Mouse (Mus musculus): ENCODE measurements around the gene Snd1.

The Snd1 gene

DNA sequence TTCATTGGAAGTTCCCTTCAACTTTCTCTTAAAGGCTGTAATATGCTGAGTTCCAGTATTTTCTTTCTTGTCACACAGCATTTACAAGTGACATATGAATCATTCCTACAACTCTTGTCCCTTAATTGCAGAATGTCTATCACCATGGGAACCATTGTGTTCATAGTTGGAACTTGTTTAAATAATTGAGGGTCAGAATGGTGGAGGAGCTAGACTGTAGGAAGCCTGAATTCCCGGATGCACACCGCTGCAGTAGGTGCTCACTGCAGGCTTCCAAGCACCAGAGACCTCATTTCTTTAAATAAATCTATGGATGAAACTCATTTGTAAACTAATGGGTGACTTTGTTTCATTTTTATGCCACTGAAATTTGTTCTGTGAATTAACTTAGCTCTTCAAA lies 154.9 kb downstream of the Snd1 start:
- no peak for DNase-seq (ENCODE audit: low read depth in 1 of 2, low spot score in 2 of 2)

DNA sequence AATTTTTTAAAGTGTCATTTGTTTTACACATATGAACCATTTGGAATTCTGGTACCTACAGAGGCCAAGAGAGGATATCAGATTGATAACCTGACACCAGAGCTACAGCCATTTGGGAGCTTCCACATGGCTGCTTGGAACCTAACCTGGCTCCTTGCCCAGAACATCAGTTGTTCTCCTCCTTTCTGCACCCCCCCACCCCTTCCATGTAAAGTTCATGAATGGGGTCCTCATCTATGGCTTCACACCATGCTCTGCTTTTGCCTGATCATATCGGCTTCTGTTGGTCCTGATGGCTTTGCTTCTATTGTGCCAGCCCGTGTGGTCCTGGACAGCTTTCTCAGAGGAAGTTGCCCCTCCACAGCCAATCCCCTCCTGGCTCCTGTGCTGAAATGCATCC lies 156.0 kb downstream of the Snd1 start:
- DNase-seq (ENCODE audit: low read depth in 1 of 2, low spot score in 2 of 2), result no peak

DNA sequence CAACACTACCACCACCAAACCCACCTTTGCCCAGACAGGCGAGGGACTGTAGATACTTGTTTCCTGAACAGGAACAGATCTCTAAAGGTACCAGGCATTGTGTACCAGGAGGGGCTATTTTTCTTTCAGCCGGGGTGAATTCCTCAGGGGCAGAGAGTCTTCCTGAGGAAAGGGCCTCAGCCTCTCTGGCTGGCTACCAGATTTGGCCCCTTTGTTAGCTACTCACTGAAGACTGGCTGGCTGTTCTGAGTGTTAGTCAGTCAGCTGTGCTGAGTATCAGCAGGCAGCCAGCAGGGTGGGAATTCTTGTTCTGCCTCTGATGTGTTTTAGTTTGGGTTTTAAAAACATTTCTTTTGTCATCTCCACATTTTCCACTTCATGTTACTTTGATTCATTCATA lies 158.2 kb downstream of the Snd1 start:
- DNase-seq (ENCODE audit: low read depth in 1 of 2, low spot score in 2 of 2), result no peak

DNA sequence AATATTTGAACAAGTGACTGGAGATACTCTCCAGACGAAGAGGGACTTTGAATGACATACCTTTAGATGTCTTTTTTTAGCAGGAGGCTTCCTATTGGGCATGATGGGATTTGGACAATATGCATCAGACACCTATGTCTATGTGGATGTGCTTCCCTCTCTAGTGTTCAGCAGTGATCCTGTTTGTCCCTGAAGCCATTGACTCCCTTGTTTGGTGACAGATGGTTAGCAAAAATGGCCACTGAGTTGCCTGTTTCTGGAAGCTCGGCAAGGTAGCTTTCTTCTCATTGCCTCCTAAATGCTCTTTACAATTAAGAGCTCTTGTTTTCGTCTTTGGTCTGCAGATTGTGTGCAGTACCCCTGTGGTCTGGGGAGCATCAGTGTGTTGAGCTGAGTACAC lies 158.7 kb downstream of the Snd1 start:
- DNase-seq (ENCODE audit: low read depth in 1 of 2, low spot score in 2 of 2), result no peak

DNA sequence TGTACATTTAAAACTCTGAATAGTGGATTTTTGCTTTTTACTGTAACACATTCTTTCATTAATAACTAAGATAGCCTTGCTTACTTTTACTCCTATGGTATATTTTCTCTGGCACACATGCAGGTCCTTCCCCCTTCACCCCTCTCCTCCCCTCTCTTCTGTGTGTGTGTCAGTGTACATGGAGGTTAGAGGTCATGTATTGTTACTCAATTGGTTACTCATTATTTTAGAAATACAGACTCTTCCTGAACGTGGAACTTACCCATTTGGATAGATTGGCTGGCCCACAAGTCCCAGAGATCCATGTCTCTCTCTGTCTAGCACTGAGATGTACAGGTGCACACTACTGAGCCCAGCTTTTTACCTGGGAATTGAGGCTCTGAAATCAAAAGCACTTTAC lies 160.2 kb downstream of the Snd1 start:
- DNase-seq (ENCODE audit: low read depth in 1 of 2, low spot score in 2 of 2), result no peak

DNA sequence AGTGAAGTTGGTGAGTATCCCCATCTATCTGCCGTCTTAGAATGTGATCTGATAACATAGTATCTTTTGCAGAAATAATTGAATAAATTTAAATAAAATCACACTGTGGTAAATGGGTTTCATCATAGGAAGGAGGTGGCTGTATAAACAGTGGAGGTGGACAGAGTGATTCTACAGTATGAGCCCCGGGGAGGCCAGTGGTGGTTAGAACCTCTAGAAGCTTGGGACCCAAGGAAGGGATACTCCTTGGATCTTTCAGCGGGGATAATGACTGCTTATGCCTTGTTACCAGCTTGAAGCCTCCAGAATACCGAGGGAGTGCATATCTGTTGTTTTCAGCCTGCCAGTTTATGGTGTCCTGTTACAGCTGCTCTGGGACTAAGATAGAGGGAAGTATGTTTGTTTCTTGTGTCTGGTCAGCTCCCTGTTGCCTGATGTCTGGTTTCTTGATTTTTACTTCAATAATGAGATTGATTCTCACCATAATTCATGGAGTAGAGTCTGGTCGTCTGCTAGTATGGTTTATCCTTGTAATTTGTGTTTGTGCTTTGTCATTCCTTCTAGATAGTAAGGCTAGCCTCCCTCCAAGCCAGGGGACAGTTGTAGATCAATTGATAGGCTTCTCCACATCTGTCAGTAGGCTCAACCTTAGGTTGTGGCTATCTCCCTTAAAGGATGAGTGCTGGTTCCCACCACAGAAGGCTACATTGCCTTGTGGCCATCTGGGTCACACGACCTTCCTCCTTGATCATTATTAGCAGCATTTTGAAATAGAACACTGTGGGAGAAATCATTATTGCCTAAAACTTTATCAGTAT lies 160.8 kb downstream of the Snd1 start:
- no peak for DNase-seq (ENCODE audit: low read depth in 1 of 2, low spot score in 2 of 2)

DNA sequence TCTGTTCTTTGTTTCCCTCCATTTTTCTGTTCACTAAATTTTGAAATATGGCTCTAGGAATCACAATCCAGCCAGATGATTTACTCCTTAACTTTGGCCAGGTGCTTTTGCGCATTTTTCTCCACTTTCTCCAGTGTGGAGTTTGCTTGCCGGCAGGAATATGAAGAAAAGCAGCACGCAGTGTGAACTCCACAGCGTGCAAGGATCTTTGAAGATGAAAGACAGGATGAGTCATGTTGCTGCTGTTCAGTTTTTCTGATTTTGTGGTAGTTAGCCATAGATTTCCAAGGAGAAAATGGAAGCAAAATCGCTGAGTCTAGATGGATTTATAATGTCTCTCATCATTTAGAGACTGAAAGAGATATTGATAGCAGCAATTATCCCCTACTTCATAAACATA lies 165.1 kb downstream of the Snd1 start:
- DNase-seq (ENCODE audit: low read depth in 1 of 2, low spot score in 2 of 2), result no peak

DNA sequence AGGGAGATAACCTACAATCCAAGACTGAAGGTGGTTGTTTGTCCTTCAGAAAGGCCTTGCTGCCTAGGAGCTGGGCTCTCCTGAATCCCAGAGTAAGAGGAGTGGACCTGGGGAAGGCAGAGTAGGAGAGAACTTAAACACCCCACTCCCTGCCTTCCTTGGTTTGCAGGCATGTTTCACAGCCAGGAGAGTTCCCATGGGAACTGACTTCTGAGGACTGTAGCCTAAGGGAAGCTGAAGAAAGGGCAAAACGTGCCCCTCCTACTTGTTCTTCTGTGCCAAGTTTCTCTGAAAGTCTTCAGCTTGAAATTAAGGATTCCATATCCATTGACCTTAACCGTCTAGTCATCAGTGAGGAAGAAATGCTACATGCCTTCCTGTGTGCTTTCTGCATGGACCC lies 168.0 kb downstream of the Snd1 start:
- no peak for DNase-seq (ENCODE audit: low read depth in 1 of 2, low spot score in 2 of 2)

DNA sequence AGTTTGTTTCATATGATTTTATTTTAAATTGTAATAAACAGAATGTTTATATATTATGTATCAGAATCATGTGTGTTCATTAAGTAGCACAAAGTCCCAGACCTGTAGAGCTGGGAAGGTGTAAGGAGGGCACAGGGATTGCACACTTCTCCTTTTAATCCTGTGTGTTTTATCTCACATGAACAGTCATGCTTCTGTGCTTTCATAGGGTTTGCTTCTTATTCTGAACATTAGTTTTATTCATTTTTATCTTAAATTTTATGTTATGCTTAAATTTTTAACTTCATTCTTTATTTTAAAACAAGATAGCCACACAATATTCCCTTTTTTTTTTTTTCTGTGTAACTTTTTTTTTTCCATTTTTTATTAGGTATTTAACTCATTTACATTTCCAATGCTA lies 170.3 kb downstream of the Snd1 start:
- DNase-seq (ENCODE audit: low read depth in 1 of 2, low spot score in 2 of 2), result no peak

DNA sequence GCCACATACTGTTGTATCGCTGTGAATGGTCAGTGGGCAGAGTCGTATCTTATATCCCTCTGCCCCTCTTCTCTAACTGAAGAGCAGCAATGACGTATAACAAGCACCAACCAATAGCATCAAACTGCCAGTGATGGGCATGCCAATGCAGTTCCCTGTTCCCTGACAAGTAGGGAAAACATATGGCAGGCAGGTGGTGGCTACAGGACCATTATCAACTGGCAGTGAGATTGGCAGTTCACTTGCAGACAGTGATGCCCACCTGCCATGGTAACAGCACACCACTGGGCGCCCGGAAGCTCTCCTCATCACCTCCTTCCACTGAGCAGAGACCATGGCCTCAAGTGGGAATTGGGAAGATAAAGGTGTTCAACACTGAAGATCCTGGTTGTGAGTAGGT lies 181.6 kb downstream of the Snd1 start:
- no peak for DNase-seq (ENCODE audit: low read depth in 1 of 2, low spot score in 2 of 2)

DNA sequence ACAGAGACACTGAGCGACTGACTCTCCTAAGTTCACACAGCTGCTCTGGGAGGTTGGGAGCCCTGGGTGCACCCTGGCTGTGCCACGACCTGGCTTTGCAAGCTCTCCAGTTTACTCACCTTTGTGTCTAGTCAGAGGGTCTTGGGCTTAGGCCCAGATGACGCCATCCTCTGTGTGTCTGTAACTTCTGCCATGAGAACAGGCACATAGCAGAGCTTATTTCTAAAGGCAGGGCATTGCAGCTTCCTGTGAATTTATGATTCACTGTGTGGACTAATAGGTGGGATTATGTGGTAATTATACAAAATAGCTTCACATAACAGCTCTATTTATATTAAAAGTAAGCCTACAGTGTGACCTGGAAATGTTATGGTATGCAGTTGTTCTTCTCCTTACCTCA lies 188.1 kb downstream of the Snd1 start:
- DNase-seq (ENCODE audit: low read depth in 1 of 2, low spot score in 2 of 2), result no peak

DNA sequence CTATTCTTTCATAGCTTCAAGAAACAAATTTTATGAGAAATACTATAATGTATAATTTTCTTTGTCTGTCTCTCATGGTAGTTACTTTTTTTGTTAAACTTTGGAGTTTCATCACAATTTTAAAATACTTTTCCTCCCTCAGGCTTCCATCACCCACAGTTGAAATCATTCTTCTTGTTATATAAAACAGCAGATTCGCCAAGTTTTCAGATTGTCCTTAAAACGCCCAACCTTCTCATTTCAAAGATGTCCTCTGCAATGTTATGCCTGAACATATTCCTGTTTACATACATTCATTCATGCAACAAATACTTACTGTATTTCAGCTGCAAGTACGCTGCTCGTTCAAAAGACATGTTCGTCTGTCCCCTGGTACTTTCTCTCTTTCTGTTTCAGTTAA lies 188.7 kb downstream of the Snd1 start:
- no peak for DNase-seq (ENCODE audit: low read depth in 1 of 2, low spot score in 2 of 2)

DNA sequence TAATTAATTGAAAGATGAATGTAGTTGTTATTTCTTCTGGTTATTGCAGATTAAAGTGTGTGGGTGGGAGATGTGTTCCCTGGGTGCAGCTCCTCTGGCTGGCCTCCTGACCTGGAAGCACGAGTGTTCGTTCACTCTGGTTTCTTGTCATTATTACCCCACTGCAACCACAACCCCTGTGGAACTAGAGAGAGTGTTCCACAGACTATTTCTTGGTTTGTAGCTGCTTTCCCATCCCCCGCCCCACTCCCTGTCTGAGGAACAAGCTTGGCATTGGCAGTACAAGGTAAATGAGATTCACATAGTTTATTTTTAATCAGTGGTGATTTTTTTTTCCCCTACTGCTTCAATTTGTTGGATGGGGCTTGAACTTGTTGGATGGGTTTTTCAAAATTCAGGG lies 189.8 kb downstream of the Snd1 start:
- DNase-seq (ENCODE audit: low read depth in 1 of 2, low spot score in 2 of 2), result no peak

DNA sequence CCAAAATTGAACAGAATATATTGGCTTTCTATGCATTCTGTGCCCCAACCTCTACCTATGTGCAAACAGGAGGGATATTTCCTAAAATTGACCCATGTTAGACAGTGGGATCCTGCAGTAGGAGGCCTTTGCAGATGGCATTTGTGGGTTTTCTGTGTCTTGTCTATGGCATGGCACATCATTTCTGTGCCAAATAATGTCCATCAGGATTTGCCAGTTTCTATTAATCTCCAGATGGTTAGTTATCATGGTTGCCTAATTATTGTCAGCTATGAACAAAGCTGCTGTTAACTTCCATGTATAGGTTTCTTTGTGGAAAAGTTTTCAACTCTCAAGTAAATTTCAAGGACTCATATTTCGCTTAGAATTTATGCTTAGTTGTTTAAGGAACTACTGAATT lies 192.6 kb downstream of the Snd1 start:
- DNase-seq (ENCODE audit: low read depth in 1 of 2, low spot score in 2 of 2), result no peak

DNA sequence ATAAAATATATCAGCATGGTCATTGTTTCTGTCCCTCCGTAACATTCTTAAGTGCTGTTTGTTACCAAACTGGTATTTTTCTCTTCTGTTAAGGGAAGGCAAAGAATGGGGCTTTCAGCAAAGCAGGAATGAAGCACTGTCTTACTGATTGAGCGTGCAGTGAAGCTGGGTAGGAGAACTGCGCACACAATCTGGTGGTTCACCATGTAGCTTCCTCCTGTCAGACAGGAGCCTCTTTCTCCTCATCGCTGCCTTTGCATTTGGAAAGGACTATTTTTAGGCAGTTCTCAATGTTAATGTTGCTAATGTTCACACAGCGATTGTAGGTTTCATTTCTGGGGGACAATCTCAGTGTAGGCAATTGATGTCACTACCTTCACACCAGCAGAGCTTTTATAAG lies 194.3 kb downstream of the Snd1 start:
- DNase-seq (ENCODE audit: low read depth in 1 of 2, low spot score in 2 of 2), result no peak

DNA sequence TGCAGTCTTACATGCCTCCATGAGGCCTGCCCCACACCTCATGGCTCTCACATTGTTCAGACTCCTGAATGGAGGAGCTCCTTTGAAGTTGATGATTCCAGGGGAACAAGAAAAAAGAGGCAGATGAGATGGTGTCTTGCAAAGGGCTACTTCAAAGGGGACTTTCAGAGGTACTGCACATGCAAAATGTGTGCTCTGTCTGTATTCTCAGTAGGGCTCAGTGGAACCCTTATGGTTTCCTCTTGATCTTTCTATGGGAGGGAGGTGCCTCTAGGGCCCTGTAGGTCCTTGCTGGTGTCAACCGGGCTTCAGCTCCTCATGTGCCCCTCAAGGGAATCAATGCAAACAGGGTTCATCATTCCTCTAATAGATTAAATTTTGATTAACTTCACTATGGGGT lies 197.4 kb downstream of the Snd1 start:
- DNase-seq (ENCODE audit: low read depth in 1 of 2, low spot score in 2 of 2), result no peak

DNA sequence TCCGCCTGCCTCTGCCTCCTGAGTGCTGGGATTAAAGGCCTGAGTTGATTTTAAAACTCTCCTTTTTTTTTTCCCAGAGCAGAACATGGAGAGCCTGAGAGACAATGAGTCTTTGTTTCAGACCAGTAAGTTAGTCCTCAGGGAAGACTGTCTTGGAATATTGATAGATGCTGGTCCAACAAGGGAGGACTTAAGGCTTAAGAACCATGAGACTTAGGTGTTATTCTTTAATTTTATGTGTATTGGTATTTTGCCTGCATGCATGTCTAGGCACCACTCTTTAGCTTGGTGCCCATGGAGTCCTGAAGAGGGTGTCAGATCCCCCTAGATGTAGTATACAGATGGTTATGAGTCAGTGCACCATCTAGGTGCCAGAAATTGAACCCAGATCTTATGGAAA lies 199.7 kb downstream of the Snd1 start:
- no peak for DNase-seq (ENCODE audit: low read depth in 1 of 2, low spot score in 2 of 2)

DNA sequence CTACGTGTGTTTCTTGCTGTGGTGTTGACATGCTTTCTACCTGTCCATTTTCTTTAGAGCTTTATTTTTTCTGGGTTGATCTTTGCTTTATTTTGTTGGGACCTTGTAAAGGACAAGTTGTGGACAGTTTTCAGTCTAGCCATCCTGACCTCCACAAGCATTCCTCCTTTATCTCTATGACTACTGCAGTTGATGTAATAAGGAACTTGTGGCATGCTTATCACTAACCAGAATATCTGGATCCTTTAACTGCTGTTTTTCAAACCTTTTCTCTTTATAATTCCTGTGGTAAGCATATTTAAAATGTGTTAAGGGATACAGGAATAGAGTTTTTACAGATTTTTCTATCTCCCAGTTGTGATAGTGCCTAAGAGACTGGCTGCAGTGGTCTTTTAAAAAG lies 204.0 kb downstream of the Snd1 start:
- DNase-seq (ENCODE audit: low read depth in 1 of 2, low spot score in 2 of 2), result no peak

DNA sequence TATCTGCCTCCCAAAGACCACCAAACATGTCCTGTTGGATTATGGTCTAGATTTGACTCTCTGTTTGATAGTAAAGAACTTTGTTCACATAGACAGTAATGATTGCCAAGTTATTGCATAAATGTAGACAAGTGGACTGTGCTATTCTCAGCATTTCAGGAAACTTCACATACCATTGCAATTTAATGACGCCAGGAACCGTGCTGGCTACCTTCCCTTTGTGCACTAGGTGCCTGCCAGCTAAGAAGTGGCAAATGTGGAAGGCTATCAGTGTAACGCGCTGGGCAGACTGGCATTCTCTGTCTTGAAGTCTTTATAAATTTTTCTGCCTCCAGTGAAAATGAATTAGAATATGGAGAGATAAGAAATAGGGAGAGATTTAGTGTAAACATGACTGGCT lies 205.6 kb downstream of the Snd1 start:
- no peak for DNase-seq (ENCODE audit: low read depth in 1 of 2, low spot score in 2 of 2)

DNA sequence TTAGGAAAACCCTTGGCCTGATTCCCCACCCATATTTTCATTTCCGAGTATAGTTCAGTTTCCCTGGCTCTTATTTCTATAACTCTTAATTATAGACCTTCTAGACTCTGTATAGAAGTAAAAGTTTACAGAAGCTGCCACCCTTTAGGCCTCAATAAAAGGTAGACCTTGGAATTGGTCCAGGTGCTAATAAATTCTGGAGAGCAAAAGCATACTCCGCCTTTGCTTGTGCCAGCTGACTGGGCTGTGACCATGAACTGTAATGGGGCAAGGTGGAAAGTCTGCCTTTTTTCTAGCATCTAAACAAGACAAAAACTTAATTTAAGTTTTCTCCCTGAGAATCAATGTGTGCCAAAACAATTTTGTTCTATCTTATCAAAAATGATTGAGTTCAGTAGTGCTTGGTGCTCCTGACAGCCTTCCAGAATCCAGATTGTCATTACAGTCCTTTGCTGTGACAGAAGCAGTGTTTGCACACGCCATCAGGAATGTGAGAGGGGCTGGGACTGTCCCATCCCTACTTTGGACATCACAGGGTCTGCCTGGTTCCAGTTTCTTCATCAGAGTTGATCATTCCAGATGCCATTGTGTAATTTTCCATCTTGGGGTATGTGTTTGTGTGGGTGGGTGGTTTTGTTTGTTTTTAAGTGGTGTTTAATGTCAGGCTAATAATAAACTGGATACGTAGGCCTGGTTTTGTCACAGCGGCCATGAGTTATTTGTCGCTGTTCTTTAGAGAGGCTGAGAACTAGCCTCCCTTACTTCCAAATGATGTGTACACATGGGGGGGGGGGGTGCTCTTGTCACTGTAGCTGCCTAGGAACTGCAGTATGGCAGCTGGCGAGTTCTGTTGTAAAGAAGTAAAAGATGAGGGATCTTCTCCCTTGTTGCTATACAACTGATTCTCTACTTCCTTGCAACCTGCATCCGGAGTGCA lies 206.8 kb downstream of the Snd1 start:
- no peak for DNase-seq (ENCODE audit: low read depth in 1 of 2, low spot score in 2 of 2)

DNA sequence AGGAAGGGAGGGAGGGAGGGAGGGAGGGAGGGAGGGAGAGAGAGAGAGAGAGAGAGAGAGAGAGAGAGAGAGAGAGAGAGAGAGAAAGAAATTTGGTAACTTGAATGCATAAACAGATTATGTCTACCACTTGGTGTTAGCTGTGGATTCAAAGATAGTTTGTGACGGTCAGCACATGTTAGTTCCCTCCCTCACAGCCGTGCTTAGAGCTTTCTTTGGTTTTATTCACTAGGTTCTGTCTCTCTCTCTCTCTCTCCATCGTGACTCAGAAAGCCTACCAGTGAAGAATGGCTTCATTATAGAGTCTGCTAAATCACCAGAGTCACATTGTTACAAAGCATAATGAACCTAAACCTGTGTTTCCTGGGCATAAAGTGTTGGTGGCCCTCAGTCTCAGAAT lies 210.1 kb downstream of the Snd1 start:
- DNase-seq (ENCODE audit: low read depth in 1 of 2, low spot score in 2 of 2), result no peak

DNA sequence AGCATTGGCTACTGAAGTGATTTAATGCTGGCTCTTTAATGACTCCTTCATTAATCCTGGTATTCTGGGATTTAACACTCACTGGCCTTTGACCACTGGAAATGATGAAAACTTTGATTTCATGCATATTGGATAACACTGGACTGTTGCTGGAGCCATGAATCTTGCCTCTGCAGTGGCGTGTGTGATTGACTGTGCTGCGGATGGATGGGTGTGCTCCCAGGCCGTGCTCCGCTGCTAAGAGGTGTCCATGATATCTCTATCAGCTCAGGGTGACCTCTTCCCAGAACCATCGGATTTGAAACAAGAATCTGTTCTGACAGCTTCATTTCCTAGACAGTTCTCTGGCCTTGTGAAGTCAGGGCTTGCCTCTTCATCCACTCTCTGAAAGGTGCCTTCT lies 210.8 kb downstream of the Snd1 start:
- no peak for DNase-seq (ENCODE audit: low read depth in 1 of 2, low spot score in 2 of 2)

DNA sequence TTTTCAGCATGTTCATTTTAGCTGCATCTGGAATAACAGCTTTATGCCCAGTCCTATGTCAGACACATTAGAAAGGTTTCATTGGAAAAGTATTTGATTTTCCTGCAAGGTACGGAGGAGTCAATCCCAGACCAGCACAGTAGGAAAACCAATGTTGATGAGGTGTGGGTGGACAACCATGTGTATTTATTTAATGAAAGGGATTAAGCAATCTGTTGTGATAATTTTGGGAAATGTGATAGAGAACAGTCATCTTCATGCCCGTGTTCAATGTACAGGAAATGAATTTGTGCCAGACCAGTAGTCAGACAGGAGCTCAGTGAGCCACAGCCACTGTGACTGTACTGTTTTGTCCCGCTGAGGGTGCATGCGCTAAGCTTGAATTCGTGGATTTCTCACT lies 212.8 kb downstream of the Snd1 start:
- DNase-seq (ENCODE audit: low read depth in 1 of 2, low spot score in 2 of 2), result no peak
